Mouse (Mus musculus): ENCODE results near the gene Rbfox1. TPM values are rescaled to one million over a fixed set of nuclear protein-coding genes. Genes with fewer than 3 reads are reported as not detected.

Rbfox1 gene
- polyA plus RNA-seq, 1 experiment from 2014 or later: 148 TPM

- 91% methylated on average over 4 of the region's 4 CpGs for WGBS
- no peak overlapping the region for H3K9ac ChIP-seq
- H3K27ac ChIP-seq: no peak overlapping the region
- no peaks in the 10 kb centered on the region for H3K4me1 ChIP-seq (replicated peaks)
- no peaks in the 10 kb centered on the region for H3K9me3 ChIP-seq
- H3K4me2 ChIP-seq: no peak overlapping the region
- H3K36me3 ChIP-seq: no peaks in the 10 kb centered on the region
- no peak for ATAC-seq (ENCODE audit: low FRiP score)
- H3K27me3 ChIP-seq: no peaks in the 10 kb centered on the region
- no peak overlapping the region for H3K4me3 ChIP-seq
These were observed 180.3 kb downstream of the Rbfox1 start for GRCm38 (mm10) chr16:6065481-6065880.

- H3K9ac ChIP-seq: no peak overlapping the region
- ATAC-seq (ENCODE audit: low FRiP score): no peak
- H3K9me3 ChIP-seq: no peaks in the 10 kb centered on the region
- no peak overlapping the region for H3K27ac ChIP-seq
- WGBS: 92% methylated on average over 10 of the region's 10 CpGs
- H3K4me3 ChIP-seq: no peak overlapping the region
- H3K27me3 ChIP-seq: no peaks in the 10 kb centered on the region
- no peaks in the 10 kb centered on the region for H3K36me3 ChIP-seq
- H3K4me1 ChIP-seq (replicated peaks): no peaks in the 10 kb centered on the region
- H3K4me2 ChIP-seq: no peak overlapping the region
These were observed 190.4 kb downstream of the Rbfox1 start for GRCm38 (mm10) chr16:6075442-6076050.

GRCm38 (mm10) chr16:6079017-6079416 lies 193.9 kb downstream of the Rbfox1 start:
- Histone ChIP-seq H3K4me3 (no peak overlapping the region), H3K9ac (no peak overlapping the region), H3K9me3 (no peaks in the 10 kb centered on the region), H3K4me1 (replicated peaks) (no peaks in the 10 kb centered on the region), H3K27me3 (no peaks in the 10 kb centered on the region), H3K27ac (no peak overlapping the region), H3K4me2 (no peak overlapping the region), H3K36me3 (no peaks in the 10 kb centered on the region)
- no peak for ATAC-seq (ENCODE audit: low FRiP score)
- 66% methylated on average over 4 of the region's 4 CpGs for WGBS

GRCm38 (mm10) chr16:6084701-6085365 lies 199.7 kb downstream of the Rbfox1 start:
- Histone ChIP-seq H3K9ac (no peak overlapping the region), H3K4me2 (no peak overlapping the region), H3K36me3 (no peaks in the 10 kb centered on the region), H3K4me3 (no peak overlapping the region), H3K27me3 (no peaks in the 10 kb centered on the region), H3K4me1 (replicated peaks) (peaks cover 11% of the 10 kb centered on the region), H3K27ac (no peak overlapping the region), H3K9me3 (no peaks in the 10 kb centered on the region)
- no peak for ATAC-seq (ENCODE audit: low FRiP score)
- 68% methylated on average over 7 of the region's 7 CpGs for WGBS

GRCm38 (mm10) chr16:6086200-6086599 lies 201.0 kb downstream of the Rbfox1 start:
- no peak for ATAC-seq (ENCODE audit: low FRiP score)
- Histone ChIP-seq H3K36me3 (no peaks in the 10 kb centered on the region), H3K4me3 (no peak overlapping the region), H3K27ac (no peak overlapping the region), H3K9me3 (no peaks in the 10 kb centered on the region), H3K4me1 (replicated peaks) (peaks cover 11% of the 10 kb centered on the region), H3K4me2 (no peak overlapping the region), H3K9ac (no peak overlapping the region), H3K27me3 (no peaks in the 10 kb centered on the region)
- 59% methylated on average over 3 of the region's 3 CpGs for WGBS

- ATAC-seq (ENCODE audit: low FRiP score): no peak
- no peak overlapping the region for H3K9ac ChIP-seq
- H3K4me2 ChIP-seq: no peak overlapping the region
- H3K4me3 ChIP-seq: no peak overlapping the region
- WGBS: 91% methylated on average over 3 of the region's 3 CpGs
- H3K36me3 ChIP-seq: no peaks in the 10 kb centered on the region
- no peak overlapping the region for H3K27ac ChIP-seq
- peaks cover 5% of the 10 kb centered on the region; the same call in 1 of the 2 replicates for H3K4me1 ChIP-seq (replicated peaks)
- no peaks in the 10 kb centered on the region for H3K9me3 ChIP-seq
- no peaks in the 10 kb centered on the region for H3K27me3 ChIP-seq
These were observed 206.4 kb downstream of the Rbfox1 start for GRCm38 (mm10) chr16:6091326-6092123.

GRCm38 (mm10) chr16:6095604-6096372 lies 210.6 kb downstream of the Rbfox1 start:
- Histone ChIP-seq H3K27me3 (no peaks in the 10 kb centered on the region), H3K4me2 (no peak overlapping the region), H3K36me3 (no peaks in the 10 kb centered on the region), H3K27ac (no peak overlapping the region), H3K9me3 (no peaks in the 10 kb centered on the region), H3K4me1 (replicated peaks) (peaks cover 10% of the 10 kb centered on the region; the same call in 1 of the 2 replicates), H3K4me3 (no peak overlapping the region), H3K9ac (no peak overlapping the region)
- WGBS: 78% methylated on average over 2 of the region's 2 CpGs
- ATAC-seq (ENCODE audit: low FRiP score): no peak

GRCm38 (mm10) chr16:6097244-6098040 lies 212.3 kb downstream of the Rbfox1 start:
- Histone ChIP-seq H3K4me3 (no peak overlapping the region), H3K9ac (no peak overlapping the region), H3K4me1 (replicated peaks) (peaks cover 10% of the 10 kb centered on the region; the same call in 1 of the 2 replicates), H3K27me3 (no peaks in the 10 kb centered on the region), H3K9me3 (no peaks in the 10 kb centered on the region), H3K4me2 (no peak overlapping the region), H3K36me3 (no peaks in the 10 kb centered on the region), H3K27ac (no peak overlapping the region)
- 22% methylated on average over 7 of the region's 7 CpGs for WGBS
- ATAC-seq (ENCODE audit: low FRiP score): no peak

GRCm38 (mm10) chr16:6098116-6098515 lies 213.0 kb downstream of the Rbfox1 start:
- no peak overlapping the region for H3K27ac ChIP-seq
- no peak overlapping the region for H3K4me2 ChIP-seq
- peaks cover 10% of the 10 kb centered on the region; the same call in 1 of the 2 replicates for H3K4me1 ChIP-seq (replicated peaks)
- no peaks in the 10 kb centered on the region for H3K9me3 ChIP-seq
- WGBS: 85% methylated on average over 3 of the region's 3 CpGs
- no peak for ATAC-seq (ENCODE audit: low FRiP score)
- H3K4me3 ChIP-seq: no peak overlapping the region
- no peaks in the 10 kb centered on the region for H3K36me3 ChIP-seq
- no peaks in the 10 kb centered on the region for H3K27me3 ChIP-seq
- no peak overlapping the region for H3K9ac ChIP-seq

- Histone ChIP-seq H3K36me3 (no peaks in the 10 kb centered on the region), H3K4me2 (no peak overlapping the region), H3K27ac (no peak overlapping the region), H3K9me3 (no peaks in the 10 kb centered on the region), H3K4me1 (replicated peaks) (peaks cover 10% of the 10 kb centered on the region; the same call in 1 of the 2 replicates), H3K9ac (no peak overlapping the region), H3K27me3 (no peaks in the 10 kb centered on the region), H3K4me3 (no peak overlapping the region)
- 53% methylated on average over 2 of the region's 2 CpGs for WGBS
- no peak for ATAC-seq (ENCODE audit: low FRiP score)
These were observed 214.4 kb downstream of the Rbfox1 start for GRCm38 (mm10) chr16:6099598-6099997.

GRCm38 (mm10) chr16:6100421-6100877 lies 215.3 kb downstream of the Rbfox1 start:
- 75% methylated on average over 5 of the region's 5 CpGs for WGBS
- H3K27ac ChIP-seq: no peak overlapping the region

More at GRCm38 (mm10) chr16:6100421-6100877, 215.3 kb downstream of the Rbfox1 start:
- Histone ChIP-seq H3K36me3 (no peaks in the 10 kb centered on the region), H3K4me3 (no peak overlapping the region), H3K4me2 (no peak overlapping the region), H3K27me3 (no peaks in the 10 kb centered on the region), H3K9ac (no peak overlapping the region), H3K4me1 (replicated peaks) (peaks cover 10% of the 10 kb centered on the region; the same call in 1 of the 2 replicates), H3K9me3 (no peaks in the 10 kb centered on the region)
- no peak for ATAC-seq (ENCODE audit: low FRiP score)
